Mouse (Mus musculus) liver, postnatal 0 days (tissue): ENCODE data around the gene Irf2bp1.

Experiments used
- CTCF ChIP-seq: sonication (generic); IDR thresholded peaks from 2 replicates; pipeline ENCODE4 v1.5.1; 2016; ENCODE audit warnings: antibody characterized with exemption, low read depth
- EP300 ChIP-seq: IDR thresholded peaks from 2 replicates; pipeline ENCODE4 v1.6.1; 2016; ENCODE audit warnings: antibody characterized with exemption, low read depth, mild to moderate bottlenecking

GRCm38 (mm10) chr7:19004631-19005079 lies 811 bp downstream of the Irf2bp1 start:
- TF ChIP-seq CTCF (no peak), EP300 (no peak)
